Mouse (Mus musculus): ENCODE measurements at regions not wholly inside any gene's neighbourhood (a gene's known extent, or its start where the extent isn't known, plus 50 kb on each side); places are given as distances from the start of the nearest gene placed in this dataset.

DNA sequence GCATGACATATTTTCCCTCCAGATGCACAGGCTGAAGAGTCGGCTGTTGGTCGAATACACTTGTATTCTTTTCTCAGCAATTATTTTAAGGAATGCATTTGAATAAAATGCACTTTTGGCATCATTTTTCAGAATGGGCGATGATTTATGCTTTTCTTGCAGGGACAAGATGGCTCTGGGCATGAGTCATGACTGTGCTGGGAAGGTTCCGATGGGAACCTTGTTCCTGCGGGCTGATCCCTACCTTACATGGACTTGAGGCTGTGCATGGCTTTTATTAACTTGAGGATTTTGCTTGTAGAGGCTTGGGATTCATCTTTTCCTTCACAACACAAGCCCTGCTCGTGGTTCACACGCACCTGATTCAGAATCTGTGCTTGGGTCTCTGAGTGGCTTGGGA, 481.7 kb upstream of the Jag1 start:
- no peak for DNase-seq (ENCODE audit: low spot score in 2 of 2)

DNA sequence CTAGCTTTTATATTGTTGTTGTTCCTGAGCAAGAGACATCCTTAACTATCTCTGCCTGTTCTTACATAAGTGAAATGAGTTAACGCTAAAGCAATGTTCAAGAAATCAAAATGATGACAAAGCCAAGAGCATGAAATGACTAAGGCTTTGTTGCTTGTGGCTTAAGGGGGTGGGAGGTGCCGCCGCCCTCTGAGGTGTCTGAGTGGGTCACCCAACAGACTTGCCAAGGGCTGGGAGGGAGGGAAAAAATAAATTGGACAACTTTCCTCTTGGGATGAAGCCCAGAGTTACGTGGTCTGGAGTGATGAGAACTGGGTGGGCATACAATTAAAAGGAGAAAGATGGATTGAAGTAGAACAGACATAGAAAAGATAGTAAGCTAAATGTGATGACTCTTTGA, 478.1 kb upstream of the Jag1 start:
- DNase-seq (ENCODE audit: low spot score in 2 of 2), result no peak

DNA sequence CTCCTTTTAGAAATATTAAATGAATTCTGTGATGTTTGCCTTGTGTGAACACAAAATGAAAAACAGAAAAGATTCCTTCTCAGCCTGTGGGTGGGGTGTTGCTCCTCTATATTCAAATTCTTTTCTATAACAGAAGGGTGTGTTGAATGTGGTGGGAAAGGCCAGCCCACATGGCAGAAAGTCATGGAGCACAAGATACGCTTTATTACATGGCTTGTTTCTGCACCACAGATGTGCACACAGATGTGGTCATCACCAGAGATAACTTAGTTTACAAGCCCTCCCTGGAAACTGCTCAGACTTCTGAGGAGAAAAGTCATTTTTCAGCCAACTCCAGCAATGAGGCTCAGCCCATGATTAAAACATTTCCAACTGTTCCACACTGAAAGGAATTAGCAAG, 475.1 kb upstream of the Jag1 start:
- no peak for DNase-seq (ENCODE audit: low spot score in 2 of 2)

DNA sequence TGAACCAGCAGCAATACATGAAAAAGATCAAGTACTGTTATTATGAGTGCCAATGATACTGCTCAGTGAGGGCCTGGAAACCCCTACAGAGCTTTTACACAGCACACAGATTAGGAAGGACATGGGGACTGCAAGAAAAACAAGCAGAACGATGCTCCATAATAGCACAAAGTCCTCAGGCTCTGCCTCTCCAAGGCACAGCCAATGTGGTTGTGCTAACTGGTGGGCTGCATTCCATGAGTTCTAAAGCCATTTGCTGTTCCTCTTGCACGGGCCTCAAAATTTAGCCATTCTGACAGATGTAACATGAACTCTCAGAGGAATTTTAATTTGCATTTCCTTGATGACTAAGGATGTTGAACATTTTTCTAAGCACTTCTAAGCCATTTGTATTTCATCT, 465.0 kb upstream of the Jag1 start:
- no peak for DNase-seq (ENCODE audit: low spot score in 2 of 2)

DNA sequence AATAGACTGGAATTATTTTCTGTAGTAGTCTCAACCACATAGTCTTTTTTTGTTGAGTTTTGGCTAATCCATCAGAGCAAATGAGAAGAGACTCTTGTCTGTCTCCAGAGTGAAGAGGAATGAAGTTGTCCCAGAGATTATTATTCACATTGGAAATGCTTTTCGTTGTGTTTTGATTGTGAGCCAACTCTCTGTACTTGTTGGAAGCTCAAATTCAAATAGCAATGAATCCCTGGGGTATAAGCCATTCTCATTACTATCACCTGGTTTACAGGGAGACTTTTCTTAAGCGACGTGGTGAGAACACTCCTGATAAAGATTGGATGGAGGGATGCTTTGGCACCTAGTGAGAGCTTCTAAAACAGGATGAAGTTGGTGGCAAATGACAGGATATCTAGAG, 459.3 kb upstream of the Jag1 start:
- DNase-seq (ENCODE audit: low spot score in 2 of 2), result no peak

DNA sequence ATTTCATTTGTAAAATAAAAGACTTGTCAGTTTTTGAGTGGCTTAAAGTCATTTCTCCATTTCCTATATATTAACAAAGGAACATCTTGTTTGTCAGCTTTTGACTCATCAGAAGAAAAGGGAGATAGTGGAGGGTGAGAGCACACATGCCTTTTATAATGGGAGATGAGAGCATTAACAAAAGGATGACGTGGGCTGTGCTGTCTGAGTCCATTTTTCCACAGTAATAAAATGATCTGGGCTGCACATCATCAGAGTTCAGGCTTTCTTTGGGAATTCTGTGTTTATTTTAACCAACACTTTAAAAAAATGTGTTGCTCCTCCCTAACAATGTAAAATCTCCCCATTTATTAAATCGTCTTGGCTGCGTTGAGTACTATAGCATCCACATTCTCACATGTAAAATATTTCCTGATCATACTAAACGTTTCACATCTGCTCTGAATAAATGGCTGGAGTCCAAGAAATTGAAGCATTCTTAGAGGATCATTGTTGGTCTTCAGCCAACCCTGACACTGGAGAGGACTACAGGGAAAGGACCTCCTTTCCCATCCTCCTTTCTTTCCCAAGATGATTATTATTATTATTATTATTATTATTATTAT, 458.5 kb upstream of the Jag1 start:
- DNase-seq (ENCODE audit: low spot score in 2 of 2), result no peak

DNA sequence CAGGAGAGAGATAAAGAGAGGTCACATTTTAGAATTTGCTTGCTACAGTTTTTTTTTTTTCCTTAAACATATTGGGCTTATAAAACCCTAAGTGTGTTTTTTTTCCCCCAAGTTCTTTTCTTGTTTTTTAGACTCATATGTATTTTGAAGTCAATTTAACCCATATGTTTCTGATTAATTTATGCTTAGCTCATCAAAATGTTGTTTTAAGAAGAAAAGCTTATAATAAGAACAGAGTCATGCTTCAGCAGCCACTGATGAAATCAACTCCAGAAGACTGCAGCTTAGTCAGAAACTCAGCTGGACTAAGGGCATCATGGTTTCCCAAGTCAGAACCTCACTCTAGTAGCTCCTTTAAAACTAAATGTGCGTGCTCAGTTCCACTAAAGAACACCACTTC, 454.7 kb upstream of the Jag1 start:
- DNase-seq (ENCODE audit: low spot score in 2 of 2), result no peak

DNA sequence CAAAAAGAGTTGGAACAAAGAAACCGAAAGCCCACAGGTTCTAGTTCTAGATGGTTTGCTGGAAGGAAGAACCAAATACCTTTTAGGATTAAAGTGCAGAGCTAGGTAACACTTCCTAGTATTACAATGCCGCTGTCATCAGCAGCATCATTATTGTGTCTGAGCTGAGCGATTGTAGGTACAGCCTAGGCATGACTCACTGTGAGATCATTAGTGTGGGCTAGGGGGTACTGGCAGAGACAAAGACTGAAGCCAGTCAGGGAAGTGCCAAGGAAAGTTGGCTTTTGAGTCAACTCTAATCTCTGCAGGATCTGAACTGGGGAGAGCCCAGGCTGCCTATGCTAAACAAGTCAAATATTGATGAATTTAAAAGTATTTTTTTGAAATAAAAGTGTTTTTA, 450.2 kb upstream of the Jag1 start:
- DNase-seq (ENCODE audit: low spot score in 2 of 2), result no peak

DNA sequence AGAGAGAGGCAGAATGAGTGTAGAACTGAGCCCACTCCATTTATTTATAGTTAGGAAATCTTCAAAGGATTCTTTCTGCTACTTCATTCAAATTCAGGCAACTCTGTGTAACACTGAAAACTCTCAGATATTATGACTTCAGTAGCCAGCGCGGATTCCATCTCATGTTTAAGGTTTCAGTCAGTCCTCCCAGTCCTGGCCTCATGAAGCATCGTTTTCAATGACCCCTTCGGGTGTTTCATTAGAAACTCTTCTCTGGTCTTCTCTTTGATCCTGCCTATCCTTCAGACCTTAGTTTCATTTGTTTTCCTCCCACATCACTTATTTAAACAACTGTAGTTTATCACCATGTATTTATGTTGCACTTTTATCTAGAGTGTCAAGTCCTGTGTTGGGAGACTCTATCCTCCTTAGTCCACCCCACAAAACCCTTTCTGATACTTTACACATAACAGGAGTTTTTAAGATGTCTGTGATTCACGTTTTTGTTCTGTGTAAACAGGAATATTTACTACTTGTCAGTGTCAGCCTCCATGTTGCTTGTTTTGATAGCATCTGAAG, 447.7 kb upstream of the Jag1 start:
- no peak for DNase-seq (ENCODE audit: low spot score in 2 of 2)

DNA sequence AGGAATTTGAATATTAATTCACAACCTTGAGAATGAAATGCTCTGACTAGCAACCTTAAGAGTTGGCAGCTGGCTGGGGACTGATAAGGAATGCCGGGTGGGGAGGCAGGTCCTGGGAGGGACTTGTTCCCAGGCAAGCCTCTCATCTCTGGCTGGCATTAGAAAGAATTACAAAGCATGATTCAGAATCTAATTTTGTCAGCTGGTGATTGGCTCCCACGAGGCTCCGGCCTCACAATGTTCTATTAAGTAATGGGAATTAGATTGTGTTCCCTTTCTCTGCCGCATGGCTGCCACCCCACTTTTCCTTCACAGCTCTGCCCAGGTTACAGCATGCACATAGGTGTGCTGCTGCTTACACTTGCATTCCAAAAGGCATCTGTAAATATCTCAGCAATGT, 443.9 kb upstream of the Jag1 start:
- DNase-seq (ENCODE audit: low spot score in 2 of 2), result no peak

DNA sequence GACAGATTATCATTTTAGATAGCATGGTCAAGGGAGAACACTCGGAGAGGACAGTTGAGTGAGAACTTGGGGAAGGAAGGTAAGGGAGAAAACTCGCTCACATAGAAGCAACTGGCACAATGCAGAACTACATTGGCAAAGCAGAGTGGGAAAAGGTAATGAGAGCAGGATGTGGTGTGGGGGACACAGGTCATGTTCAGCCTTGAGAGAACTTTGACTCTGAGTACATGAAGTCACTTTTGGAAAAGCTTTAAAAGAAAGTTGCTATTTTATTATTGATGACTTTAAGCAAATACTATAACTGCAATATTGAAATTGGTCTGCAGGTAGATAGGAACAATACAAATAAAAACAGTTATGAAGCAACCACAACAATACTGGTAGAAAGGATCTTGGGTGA, 437.4 kb upstream of the Jag1 start:
- DNase-seq (ENCODE audit: low spot score in 2 of 2), result no peak

DNA sequence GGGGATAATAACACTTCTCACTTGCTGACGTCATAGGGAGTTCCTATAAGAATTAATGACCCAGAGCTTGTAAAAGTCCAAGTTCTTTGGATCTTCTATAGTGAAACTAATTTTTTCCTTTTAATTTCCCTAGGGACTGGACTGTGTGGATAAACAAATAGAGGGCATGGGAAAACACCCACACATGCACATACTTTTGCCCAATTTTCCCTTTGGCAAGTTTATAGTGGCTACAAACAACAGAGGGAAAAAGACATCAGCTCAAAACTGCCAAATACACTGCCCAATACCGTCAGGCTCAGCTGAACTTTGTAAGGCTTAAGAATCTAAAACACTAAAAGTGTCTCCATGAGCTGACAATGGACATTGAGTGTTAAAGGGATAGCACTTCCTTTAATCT, 420.1 kb upstream of the Jag1 start:
- no peak for DNase-seq (ENCODE audit: low spot score in 2 of 2)

DNA sequence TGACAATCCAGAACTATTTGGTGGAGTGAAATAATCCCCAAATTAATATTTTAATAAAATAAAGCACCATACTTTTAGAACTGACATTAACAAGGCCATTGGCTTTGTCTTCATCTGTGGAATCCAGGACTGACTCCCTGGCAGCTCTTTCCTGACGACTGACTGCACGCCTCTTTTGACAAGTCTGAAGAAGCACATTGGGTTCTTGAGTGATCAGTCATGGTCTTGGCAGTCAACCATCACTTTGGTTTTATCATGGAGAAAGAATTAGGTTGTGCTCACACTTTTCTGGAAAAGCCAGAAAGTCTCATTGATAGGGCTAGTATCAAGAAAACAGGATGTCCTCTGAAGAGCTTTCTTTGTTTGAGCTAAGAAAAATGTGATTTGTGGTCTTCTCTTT, 399.8 kb upstream of the Jag1 start:
- DNase-seq (ENCODE audit: low spot score in 2 of 2), result no peak

DNA sequence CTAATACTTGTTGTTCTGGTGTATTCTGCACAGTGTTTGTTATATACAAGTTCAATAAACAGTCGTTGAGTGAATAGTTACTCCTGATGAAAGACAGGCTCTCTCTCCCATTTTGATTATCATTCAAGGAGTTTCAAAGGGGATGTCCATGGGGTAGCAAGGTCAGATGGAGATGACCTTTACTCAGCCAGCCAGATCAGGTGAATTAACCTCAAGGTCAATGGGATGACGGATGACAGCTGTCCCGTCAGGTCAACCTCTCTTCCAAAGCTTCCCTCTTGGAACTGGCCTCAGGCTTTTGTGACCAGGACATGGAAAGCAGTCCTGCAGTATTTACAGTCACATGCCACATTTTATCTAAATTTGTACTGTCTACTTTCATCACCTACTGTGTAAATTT, 398.6 kb upstream of the Jag1 start:
- DNase-seq (ENCODE audit: low spot score in 2 of 2), result no peak

DNA sequence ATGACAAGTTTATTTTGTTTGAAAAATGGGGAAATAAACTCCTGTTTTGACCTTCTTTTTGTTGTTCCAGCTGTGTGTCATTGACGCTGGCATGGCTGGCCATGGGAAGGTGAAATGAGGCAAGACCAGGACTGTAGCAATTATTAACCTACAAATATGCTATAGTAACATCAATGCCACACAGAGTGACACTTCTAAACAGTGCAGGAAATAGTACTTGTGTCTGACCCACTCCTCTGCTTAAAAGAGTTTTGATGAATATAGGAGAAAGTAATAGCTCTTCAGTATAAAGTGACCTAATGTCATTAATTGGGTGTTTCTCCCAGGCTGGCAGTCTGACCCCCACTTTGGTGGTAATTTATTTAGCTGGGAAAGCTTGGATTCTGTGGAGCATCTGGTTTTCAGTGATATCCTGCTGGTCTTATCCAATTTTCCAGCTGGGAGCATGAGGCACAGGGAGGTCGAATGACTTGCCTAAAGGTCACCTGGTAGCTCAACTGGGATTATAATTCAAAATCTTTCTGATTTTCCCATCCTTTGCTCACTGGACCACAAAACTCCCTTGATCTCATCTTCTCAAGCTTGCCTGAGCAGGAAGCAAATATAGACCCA, 397.6 kb upstream of the Jag1 start:
- no peak for DNase-seq (ENCODE audit: low spot score in 2 of 2)

DNA sequence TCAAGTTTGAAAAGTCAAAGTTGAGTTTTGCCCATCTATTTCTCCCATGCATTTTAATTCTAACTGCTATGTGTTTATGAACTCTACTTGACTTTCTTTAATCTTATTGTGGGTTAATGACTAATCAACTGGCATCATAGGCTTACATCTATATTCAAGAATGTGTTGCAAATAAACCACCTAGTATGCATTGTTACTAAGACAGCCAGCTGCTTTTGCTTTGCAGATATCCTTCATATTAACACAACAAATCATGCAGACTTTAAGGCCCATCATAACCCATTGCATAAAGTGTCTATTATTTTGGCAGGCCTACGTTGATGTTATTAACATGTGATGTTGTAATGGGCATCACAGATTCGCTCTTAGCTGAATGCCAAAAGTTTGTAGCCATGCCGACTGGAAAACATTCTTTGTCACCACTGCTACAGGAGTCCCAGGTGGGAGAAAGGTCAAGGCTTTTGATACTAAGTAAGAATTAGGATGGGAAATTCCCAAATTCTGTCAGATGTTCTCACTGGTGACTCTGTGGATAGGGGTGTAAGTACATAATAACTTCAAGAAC, 394.3 kb upstream of the Jag1 start:
- no peak for DNase-seq (ENCODE audit: low spot score in 2 of 2)

DNA sequence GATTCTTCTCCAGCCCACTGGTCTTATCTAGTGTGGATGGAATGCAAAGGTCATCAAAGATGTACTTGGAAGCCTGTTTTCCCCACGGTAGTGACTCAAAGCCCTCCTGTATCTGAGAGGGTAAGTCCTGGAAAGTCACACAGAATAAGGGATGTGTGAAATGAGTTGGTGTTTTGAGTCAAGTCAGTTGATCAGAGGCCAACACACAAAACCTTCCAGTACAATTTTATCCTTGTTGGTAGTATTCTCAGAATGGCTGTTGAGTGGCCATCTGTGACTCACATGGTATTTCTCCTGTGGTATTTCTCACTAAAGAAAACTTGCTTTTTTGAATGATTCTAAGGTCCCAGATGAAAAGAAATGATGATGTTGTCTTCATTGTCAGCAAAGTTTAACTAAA, 384.8 kb upstream of the Jag1 start:
- no peak for DNase-seq (ENCODE audit: low spot score in 2 of 2)

DNA sequence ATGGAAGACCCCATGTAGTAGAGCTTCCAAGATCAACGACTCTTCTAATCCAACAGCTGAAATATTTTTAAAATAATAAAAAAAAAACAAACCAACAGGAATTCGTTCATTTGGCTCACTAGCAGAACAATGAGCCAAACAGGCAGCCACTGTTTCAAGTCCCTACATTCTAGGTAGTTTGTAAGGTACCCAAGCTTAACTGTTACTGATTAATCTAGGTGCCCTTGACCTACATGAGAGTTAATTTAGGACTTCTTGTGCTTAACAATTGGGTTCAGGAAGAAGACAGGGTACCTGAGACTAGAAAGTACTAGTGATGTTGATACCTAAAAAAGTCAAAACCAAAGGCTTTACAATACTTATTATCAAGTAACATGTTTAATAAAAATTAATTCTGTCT, 381.2 kb upstream of the Jag1 start:
- no peak for DNase-seq (ENCODE audit: low spot score in 2 of 2)

DNA sequence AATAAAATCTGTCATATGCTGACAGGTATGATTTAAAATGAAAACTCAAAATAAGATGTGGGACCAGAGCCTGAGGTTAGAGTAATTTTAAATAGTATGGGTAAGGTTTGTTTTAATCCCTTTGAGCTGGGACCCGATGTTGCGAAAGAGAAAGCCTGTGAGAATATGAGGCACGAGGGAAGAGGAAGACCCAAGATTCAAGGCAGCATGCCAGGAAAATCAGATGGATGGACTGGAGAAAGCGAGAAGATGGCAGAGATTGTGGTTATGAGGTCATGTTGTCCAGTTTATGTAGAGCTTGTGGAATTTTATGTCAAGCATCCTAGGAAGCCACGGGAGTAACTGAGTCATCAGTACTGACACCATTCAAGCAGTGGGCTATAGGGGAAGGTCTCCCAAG, 377.2 kb upstream of the Jag1 start:
- no peak for DNase-seq (ENCODE audit: low spot score in 2 of 2)

DNA sequence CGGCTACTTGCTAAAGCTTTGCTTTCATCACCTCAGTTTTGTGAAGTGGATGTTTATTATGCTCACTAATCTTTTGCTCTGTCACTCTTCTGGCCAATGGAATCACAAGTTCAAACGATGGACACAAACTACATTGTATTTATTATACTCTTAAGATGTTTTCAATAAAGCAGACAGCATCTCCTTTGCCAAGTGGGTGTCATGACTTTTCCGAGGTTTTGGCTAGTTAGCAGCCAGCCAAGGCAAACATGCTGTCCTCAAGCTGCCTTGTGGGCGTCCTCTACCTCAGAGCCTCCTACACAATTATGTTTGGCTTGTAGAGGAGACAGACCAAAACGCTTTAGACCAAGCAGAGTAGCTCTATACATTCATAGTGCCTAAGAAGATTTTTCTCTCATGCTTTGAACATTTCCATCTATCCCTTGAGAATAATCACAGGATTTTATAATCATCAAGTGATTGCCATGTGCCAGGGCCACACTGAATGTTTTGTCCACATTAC, 372.8 kb upstream of the Jag1 start:
- DNase-seq (ENCODE audit: low spot score in 2 of 2), result no peak

DNA sequence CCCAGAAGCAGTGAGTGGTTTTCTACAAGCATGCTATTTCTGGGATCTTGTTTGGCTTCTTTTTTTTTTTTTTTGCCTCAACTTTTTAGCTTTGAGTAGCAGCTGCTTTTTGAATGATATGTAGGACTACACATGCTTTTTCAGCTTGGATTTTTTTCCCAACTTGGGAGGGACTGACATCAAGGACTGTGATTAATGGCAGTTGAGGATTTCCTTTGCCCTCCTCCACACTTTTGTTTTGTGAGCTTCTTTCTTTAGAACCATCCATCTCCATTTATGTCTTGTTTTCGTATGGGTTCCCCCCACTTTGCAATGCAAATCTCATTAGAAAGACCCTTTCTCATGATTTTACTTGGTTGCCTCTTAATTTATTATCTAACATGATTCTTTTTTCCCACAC, 352.3 kb upstream of the Jag1 start:
- DNase-seq (ENCODE audit: low spot score in 2 of 2), result no peak

DNA sequence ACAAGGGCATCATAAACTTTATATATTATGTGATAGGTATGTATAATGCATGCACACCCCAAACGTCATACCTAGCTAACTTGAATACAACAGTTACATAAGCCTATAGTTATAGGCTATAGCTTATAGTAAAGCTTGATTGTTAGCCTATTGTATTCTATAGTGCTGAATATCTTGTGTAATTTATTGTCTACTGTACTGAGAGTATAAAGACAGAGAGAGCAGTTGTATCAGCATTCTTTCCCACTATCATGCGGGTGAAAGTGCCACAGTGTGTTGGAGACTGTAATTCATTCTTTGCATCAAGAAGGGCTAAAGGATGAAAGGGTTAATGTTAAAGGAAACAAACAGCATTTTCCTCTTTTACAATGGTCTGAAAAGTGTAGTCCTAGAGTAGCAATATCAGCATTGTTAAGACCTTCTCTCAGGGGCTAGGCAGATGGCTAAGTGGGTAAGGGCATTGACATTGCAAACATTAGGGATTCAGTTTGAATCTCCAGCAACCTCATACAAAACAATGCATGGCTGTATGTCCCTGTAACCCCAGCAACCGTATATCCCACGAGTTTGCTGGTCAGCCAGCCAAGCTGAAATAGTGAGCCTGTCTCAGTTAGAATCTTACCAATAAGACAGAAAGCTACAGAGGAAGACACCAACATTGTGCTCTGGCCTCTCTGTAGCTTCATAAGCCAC, 340.8 kb upstream of the Jag1 start:
- DNase-seq (ENCODE audit: low spot score in 2 of 2), result no peak

All from adrenal gland, postnatal 4 days (tissue).